Mouse (Mus musculus) MEL-GATA-1-ER (cell line): ENCODE results near the gene Klk13.

ENCODE experiments used
- DNase-seq: peaks from one replicate; pipeline ENCODE4 v3.0.0-alpha.2; 2012; ENCODE audit warnings: low read depth; ENCODE audit errors: extremely low read depth

Gene Klk13

DNA sequence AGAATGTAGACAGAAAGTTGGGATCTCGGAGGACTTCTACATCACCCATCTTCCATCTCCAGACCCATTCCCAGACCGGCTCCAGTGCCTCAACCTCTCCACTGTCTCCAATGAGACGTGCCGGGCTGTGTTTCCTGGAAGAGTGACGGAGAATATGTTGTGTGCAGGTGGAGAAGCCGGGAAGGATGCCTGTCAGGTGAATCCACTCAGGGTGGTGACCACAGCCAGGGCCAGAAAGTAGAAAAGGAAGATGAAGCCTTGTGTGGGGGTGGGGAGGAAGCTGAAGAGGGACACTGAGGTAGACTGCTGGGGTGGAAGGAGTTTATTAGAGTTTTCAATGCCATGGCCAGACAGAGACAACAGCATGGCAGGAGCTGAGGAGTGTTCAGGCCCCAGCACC is 59.5 kb downstream of the Klk13 start:
- no peak for DNase-seq

DNA sequence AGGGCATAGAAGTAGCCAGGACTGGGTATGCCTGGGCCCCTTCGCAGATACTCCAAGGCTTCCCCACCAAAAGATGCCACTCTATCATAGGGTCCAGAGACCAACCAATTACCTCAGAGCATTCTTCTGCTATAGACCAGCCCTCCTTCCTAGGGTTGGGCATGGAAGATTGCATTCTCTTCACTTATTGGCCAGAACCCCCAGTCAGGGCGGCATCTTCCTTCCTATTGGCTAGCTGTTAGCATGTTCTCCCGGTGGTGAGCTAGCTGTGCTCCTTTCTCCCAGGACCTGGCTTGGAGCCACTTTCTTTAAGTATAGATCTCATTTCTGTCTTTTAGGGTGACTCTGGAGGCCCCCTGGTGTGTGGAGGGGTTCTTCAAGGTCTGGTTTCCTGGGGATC is 60.5 kb downstream of the Klk13 start:
- DNase-seq = no peak

DNA sequence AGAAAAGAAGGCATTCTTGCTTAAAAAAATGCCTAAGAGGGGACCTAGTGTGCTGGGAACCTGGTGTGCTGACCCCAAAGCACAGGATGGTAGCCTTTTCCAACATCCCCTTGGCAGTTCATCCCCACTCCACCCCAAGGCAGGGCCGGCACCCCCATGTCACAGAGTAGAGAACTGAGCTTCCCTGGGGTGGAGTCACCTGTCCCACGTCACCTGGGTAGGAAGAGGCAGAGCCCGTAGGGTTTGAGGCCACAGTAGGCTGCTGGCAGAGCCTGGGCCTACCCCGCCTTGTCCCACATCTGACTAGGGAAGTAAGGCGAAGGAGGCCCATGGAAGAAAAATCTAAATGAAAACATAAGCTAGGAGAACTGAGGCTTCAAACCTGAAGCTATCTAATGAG is 62.0 kb downstream of the Klk13 start, which contains the start of gene Klk11:
TSS of gene Klk11 (plus strand) at position 241 of the 400 bp plus-strand sequence.
- no peak for DNase-seq

DNA sequence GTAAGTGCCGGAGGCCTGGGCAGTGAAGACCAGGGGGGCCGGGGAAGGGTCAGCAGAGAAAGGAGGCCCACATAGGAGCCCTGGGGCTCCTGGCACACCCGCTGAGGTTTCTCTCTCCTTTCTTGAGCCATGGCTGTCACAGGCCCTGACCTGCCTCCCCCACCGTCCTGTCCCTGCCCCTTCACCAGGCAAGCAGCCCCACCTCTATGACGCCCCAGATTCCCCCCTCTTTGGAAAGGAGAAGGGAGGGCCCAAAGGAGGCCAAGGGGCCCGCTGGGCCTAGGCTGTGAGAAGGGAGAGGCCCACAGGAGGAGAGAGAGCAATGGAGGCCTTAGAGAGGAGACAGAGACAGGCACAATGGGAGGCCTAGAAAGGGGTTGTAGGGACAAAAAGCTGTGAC is 62.4 kb downstream of the Klk13 start:
- no peak for DNase-seq

DNA sequence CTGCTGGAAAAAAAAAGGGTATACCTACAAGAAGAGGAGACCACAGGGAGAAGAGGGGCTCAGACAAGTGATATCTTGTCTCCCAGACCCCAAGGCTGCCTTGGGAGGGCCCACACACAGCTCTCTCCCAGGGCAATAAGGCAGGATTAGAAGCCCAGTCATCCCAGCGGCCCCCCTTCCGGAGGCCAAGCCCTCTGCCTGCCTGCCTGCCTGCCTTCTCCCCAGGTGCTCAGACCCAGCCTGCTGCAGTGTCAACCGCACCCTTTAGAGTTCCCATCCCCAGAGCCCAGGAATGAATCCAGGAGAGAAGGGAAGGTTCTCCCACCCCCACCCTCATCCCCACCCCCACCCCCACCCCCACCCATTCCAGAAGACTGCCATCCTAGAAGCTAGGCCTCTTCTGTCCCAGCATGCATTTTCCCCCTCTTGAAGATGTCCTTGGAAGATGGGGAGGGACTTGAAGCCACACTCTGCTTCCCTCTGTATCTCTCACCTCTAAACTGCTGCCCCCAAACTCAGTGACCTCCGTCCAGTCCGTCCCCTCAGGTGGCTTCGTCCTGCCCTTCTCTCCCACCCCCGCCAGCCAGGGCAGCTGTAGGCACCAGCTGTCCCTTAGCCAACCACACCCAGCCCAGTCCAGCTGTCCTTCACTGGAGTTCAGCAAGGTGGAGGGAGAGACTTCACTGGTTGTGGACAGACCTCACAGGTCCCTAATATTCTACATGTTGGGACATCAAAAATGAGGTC is 63.1 kb downstream of the Klk13 start:
- no peak for DNase-seq

DNA sequence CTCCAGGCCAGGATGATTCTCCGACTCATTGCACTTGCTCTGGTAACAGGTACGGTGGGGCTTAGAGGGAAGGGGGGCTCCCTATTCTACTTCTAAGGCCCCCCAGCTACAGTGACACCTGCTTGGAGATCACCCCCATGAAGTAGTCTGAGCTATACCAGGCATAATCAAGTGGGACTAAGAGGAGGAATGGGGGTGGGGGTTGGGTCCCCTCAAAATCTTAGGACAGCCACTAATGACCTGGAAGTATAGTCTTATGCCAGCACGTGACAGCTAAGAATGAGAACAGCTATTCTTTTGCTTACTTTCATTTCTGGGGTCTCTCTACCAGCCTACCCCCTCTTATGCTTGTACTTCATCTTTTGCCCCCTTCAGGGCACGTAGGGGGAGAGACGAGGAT is 64.1 kb downstream of the Klk13 start:
- no peak for DNase-seq
